In genomic region chr3:129205481-129206175, GRCm38 (mm10) we compare ENCODE assay signal across 17 mouse cellular contexts. TPM values are rescaled to one million over a fixed set of nuclear protein-coding genes. Genes with fewer than 3 reads are reported as not detected.
DNase-seq lines count a peak whose midpoint lies in the region; ATAC-seq and TF ChIP-seq lines count a peak whose summit lies in the region.
"Had no signal": no experiment of that assay in that cellular context is flagged by ENCODE, and none has a peak within 500 bp of the region (broad histone marks: within the 10 kb centered on the region; RNA-seq: fewer than 3 reads in every experiment).

No protein-coding gene starts in this region.

- no peak for TF ChIP-seq CTCF in intestine, postnatal 0 days (IDR thresholded peaks at IDR 0.05; ENCODE audit: low read depth)
- TF ChIP-seq CTCF in brain, embryonic 14.5 days (IDR thresholded peaks at IDR 0.05; ENCODE audit: borderline replicate concordance, extremely low read depth, insufficient read depth, insufficient read length): no peak
- TF ChIP-seq CTCF in layer of hippocampus, adult 2 months (conservative IDR thresholded peaks at IDR 0.05): no peak
- no peak for TF ChIP-seq CTCF in gastrocnemius, adult 2 months (IDR thresholded peaks at IDR 0.05)

- DNase-seq in intestine, embryonic 14.5 days (ENCODE audit: low spot score): peak; percentile 61
- peak; percentile 34 for DNase-seq in brain, embryonic 14.5 days (ENCODE audit: low read depth)
- DNase-seq in embryonic facial prominence, embryonic 11.5 days (ENCODE audit: low spot score): no peak
- DNase-seq in layer of hippocampus, adult 2 months (ENCODE audit: low spot score in 2 of 2): no peak
- no peak for DNase-seq in gastrocnemius, adult 2 months
- DNase-seq: cerebellum, adult 9-11 months; heart, adult 18-20 months; kidney, adult 11 months; layer of hippocampus, adult 9-11 months had no signal

- H3K4me3 ChIP-seq in intestine, embryonic 14.5 days (ENCODE audit: low read depth, low read length): no peak overlapping the region
- no peak overlapping the region for H3K4me3 ChIP-seq in intestine, postnatal 0 days (ENCODE audit: low read depth, low read length)
- no peak overlapping the region for H3K4me3 ChIP-seq in embryonic facial prominence, embryonic 11.5 days (ENCODE audit: low read depth, low read length)
- peak overlapping the region; percentile 44 for H3K4me3 ChIP-seq in midbrain, embryonic 13.5 days (replicated peaks)
- no peak overlapping the region for H3K4me3 ChIP-seq in layer of hippocampus, adult 2 months
- no peak overlapping the region for H3K4me3 ChIP-seq in gastrocnemius, adult 2 months
- H3K4me3 ChIP-seq: liver, embryonic 15.5 days had no signal

- no peaks in the 10 kb centered on the region for H3K36me3 ChIP-seq in intestine, embryonic 14.5 days (ENCODE audit: control insufficient read depth, insufficient read depth, low read length)
- no peaks in the 10 kb centered on the region for H3K36me3 ChIP-seq in intestine, postnatal 0 days (ENCODE audit: control insufficient read depth, insufficient read depth)
- H3K36me3 ChIP-seq in embryonic facial prominence, embryonic 11.5 days (replicated peaks; ENCODE audit: control insufficient read depth, insufficient read depth, low read depth, low read length): no peaks in the 10 kb centered on the region
- H3K36me3 ChIP-seq in midbrain, embryonic 13.5 days: no peaks in the 10 kb centered on the region
- H3K36me3 ChIP-seq: forebrain, embryonic 15.5 days; hindbrain, embryonic 13.5 days; limb, embryonic 13.5 days; liver, embryonic 15.5 days had no signal

- WGBS in intestine, embryonic 14.5 days: 20% methylated on average over 18 of the region's 18 CpGs
- 34% methylated on average over 18 of the region's 18 CpGs for WGBS in intestine, postnatal 0 days
- 3% methylated on average over 18 of the region's 18 CpGs for WGBS in embryonic facial prominence, embryonic 11.5 days
- WGBS in midbrain, embryonic 13.5 days: 2% methylated on average over 18 of the region's 18 CpGs

- no peak overlapping the region for H3K9ac ChIP-seq in intestine, embryonic 14.5 days (ENCODE audit: low read length)
- H3K9ac ChIP-seq in intestine, postnatal 0 days (ENCODE audit: low read depth, low read length): no peak overlapping the region
- 0 out of 2 replicates have a peak overlapping the region, but pooled peaks have one; percentile 13 for H3K9ac ChIP-seq in embryonic facial prominence, embryonic 11.5 days (replicated peaks; ENCODE audit: low read length)
- H3K9ac ChIP-seq in midbrain, embryonic 13.5 days (replicated peaks): no peak overlapping the region; the same call in 1 of the 2 replicates
- H3K9ac ChIP-seq: forebrain, embryonic 15.5 days; hindbrain, embryonic 13.5 days; limb, embryonic 13.5 days; liver, embryonic 15.5 days had no signal

- H3K9me3 ChIP-seq in intestine, embryonic 14.5 days (ENCODE audit: control insufficient read depth, low read length): no peaks in the 10 kb centered on the region
- no peaks in the 10 kb centered on the region for H3K9me3 ChIP-seq in intestine, postnatal 0 days (ENCODE audit: control insufficient read depth)
- no peaks in the 10 kb centered on the region for H3K9me3 ChIP-seq in embryonic facial prominence, embryonic 11.5 days (replicated peaks; ENCODE audit: control insufficient read depth, low read length)
- H3K9me3 ChIP-seq in midbrain, embryonic 13.5 days: no peaks in the 10 kb centered on the region
- H3K9me3 ChIP-seq: forebrain, embryonic 15.5 days; hindbrain, embryonic 13.5 days; limb, embryonic 13.5 days; liver, embryonic 15.5 days had no signal

- no peak for ATAC-seq in intestine, embryonic 14.5 days (replicated peaks; ENCODE audit: low FRiP score, low TSS enrichment, low read depth)
- ATAC-seq in intestine, postnatal 0 days: no peak
- ATAC-seq in embryonic facial prominence, embryonic 11.5 days (replicated peaks; ENCODE audit: insufficient number of reproducible peaks, low FRiP score, low TSS enrichment, low read depth): no peak
- no peak for ATAC-seq in midbrain, embryonic 13.5 days

- H3K27me3 ChIP-seq in intestine, embryonic 14.5 days (replicated peaks; ENCODE audit: control insufficient read depth, insufficient read depth, low read length): peaks cover 96% of the 10 kb centered on the region
- peaks cover 85% of the 10 kb centered on the region for H3K27me3 ChIP-seq in intestine, postnatal 0 days (replicated peaks; ENCODE audit: control insufficient read depth, insufficient read depth, low read length)
- H3K27me3 ChIP-seq in embryonic facial prominence, embryonic 11.5 days (ENCODE audit: control insufficient read depth, insufficient read depth, low read length): peaks cover 72% of the 10 kb centered on the region
- peaks cover 96% of the 10 kb centered on the region for H3K27me3 ChIP-seq in midbrain, embryonic 13.5 days

- intact Hi-C loops in gastrocnemius, adult 2 months (cut with DNase I): loop anchor here (2.0 to 10.0 kb wide), 2 partner anchors 221 to 869 kb away; no protein-coding TSS in a partner anchor

- TF ChIP-seq POLR2A in brain, embryonic 14.5 days (IDR thresholded peaks at IDR 0.05; ENCODE audit: borderline replicate concordance, extremely low read depth, insufficient read depth, insufficient read length, poor library complexity, severe bottlenecking): no peak

- H3K27ac ChIP-seq in intestine, embryonic 14.5 days (ENCODE audit: low read depth): no peak overlapping the region
- H3K27ac ChIP-seq in intestine, postnatal 0 days (ENCODE audit: low read depth, low read length): no peak overlapping the region
- no peak overlapping the region for H3K27ac ChIP-seq in embryonic facial prominence, embryonic 11.5 days (replicated peaks; ENCODE audit: low read depth, low read length)
- H3K27ac ChIP-seq in midbrain, embryonic 13.5 days: peak overlapping the region; percentile 31; the same call in 1 of the 2 replicates
- H3K27ac ChIP-seq in layer of hippocampus, adult 2 months: no peak overlapping the region
- no peak overlapping the region for H3K27ac ChIP-seq in gastrocnemius, adult 2 months
- H3K27ac ChIP-seq: forebrain, embryonic 15.5 days; hindbrain, embryonic 13.5 days; kidney, postnatal 0 days; limb, embryonic 13.5 days; liver, embryonic 15.5 days had no signal

- H3K4me1 ChIP-seq in intestine, embryonic 14.5 days (replicated peaks; ENCODE audit: control insufficient read depth, insufficient read depth, low read length): peaks cover 7% of the 10 kb centered on the region; the same call in 1 of the 2 replicates
- H3K4me1 ChIP-seq in intestine, postnatal 0 days (replicated peaks; ENCODE audit: control insufficient read depth, insufficient read depth, low read length): peaks cover 4% of the 10 kb centered on the region; the same call in 1 of the 2 replicates
- H3K4me1 ChIP-seq in embryonic facial prominence, embryonic 11.5 days (ENCODE audit: control insufficient read depth, insufficient read depth, low read length): peaks cover 3% of the 10 kb centered on the region
- peaks cover 15% of the 10 kb centered on the region for H3K4me1 ChIP-seq in midbrain, embryonic 13.5 days (replicated peaks)

- no peak overlapping the region; the same call in 1 of the 2 replicates for H3K4me2 ChIP-seq in intestine, embryonic 14.5 days (ENCODE audit: low read length)
- no peak overlapping the region for H3K4me2 ChIP-seq in intestine, postnatal 0 days (replicated peaks; ENCODE audit: low read depth)
- peak overlapping the region; percentile 23; the same call in 1 of the 2 replicates for H3K4me2 ChIP-seq in embryonic facial prominence, embryonic 11.5 days (ENCODE audit: low read depth, low read length)
- H3K4me2 ChIP-seq in midbrain, embryonic 13.5 days (replicated peaks): peak overlapping the region; percentile 73
- H3K4me2 ChIP-seq: liver, embryonic 15.5 days had no signal

RNA-seq across cellular contexts. Expression of gene Pitx2, which starts 6.0 kb away (rescaled TPM):
- polyA plus RNA-seq in intestine, embryonic 14.5 days (2014; fragmentation: Nextera tagmentation; extraction: Ambion mirVana): 35.6 and 48.0 TPM in 2 replicates
- polyA plus RNA-seq in intestine, postnatal 0 days (2015; fragmentation: Nextera tagmentation; extraction: Ambion mirVana): 12.3 and 18.3 TPM in 2 replicates
- polyA plus RNA-seq in brain, embryonic 14.5 days (2012; rRNA removed): 17.2 and 18.6 TPM in 2 replicates
- polyA plus RNA-seq in embryonic facial prominence, embryonic 11.5 days (2014; fragmentation: Nextera tagmentation; extraction: Ambion mirVana): 35.6 and 41.4 TPM in 2 replicates
- polyA plus RNA-seq in midbrain, embryonic 13.5 days (2015; fragmentation: Nextera tagmentation; extraction: Ambion mirVana): 59.2 and 101 TPM in 2 replicates
- total RNA-seq in layer of hippocampus, adult 2 months (2021): not detected
- total RNA-seq in gastrocnemius, adult 2 months (2021): 1 to 10 TPM; 4.2 to 9.2 TPM
- total RNA-seq: left cerebral cortex, adult 8-10 months had no signal

Comparison
In these comparisons a context has a peak if more than half of its experiments do, and no peak if none do; other contexts are left out.
1. DNase-seq: peak in intestine, embryonic 14.5 days (single experiment) and brain, embryonic 14.5 days (single experiment); none in embryonic facial prominence, embryonic 11.5 days (single experiment), layer of hippocampus, adult 2 months (0 of 2) and gastrocnemius, adult 2 months (single experiment).
2. H3K4me2 ChIP-seq: peak in embryonic facial prominence, embryonic 11.5 days (single experiment) and midbrain, embryonic 13.5 days (single experiment); none in intestine, embryonic 14.5 days (single experiment) and intestine, postnatal 0 days (single experiment).